Mouse (Mus musculus): ENCODE results near the gene Tcaf1.

Tcaf1 gene

GRCm38 (mm10) chr6:42709291-42710211 is at the start of gene Tcaf1:
TSS of gene Tcaf1 (minus strand) at chr6:42710088.
- DNase-seq: peak; percentile 95

GRCm38 (mm10) chr6:42756104-42756503 is 46.2 kb upstream of the Tcaf1 start, which contains the start of gene Olfr38:
TSS of gene Olfr38 (plus strand) at chr6:42756404.
- DNase-seq: no peak

- DNase-seq: no peak
These were observed 38.0 kb upstream of the Tcaf1 start for GRCm38 (mm10) chr6:42747846-42748245.

- no peak for DNase-seq
These were observed 32.4 kb upstream of the Tcaf1 start for GRCm38 (mm10) chr6:42742303-42742702.

GRCm38 (mm10) chr6:42739071-42739470 is 29.2 kb upstream of the Tcaf1 start, which contains the start of gene Olfr453:
TSS of gene Olfr453 (plus strand) at chr6:42739371.
- DNase-seq: no peak

- no peak for DNase-seq
These were observed 8.1 kb upstream of the Tcaf1 start for GRCm38 (mm10) chr6:42717973-42718372.

GRCm38 (mm10) chr6:42714668-42715067 is 4.8 kb upstream of the Tcaf1 start:
- DNase-seq: no peak

- DNase-seq: peak; percentile 88
These were observed 17.2 kb downstream of the Tcaf1 start for GRCm38 (mm10) chr6:42692517-42693190.

GRCm38 (mm10) chr6:42692154-42692516 is 17.8 kb downstream of the Tcaf1 start:
- DNase-seq: peak; percentile 83

- no peak for DNase-seq
These were observed 20.1 kb downstream of the Tcaf1 start for GRCm38 (mm10) chr6:42689761-42690160.

GRCm38 (mm10) chr6:42687907-42688306 is 22.0 kb downstream of the Tcaf1 start:
- DNase-seq: no peak

GRCm38 (mm10) chr6:42680077-42680476 is 29.8 kb downstream of the Tcaf1 start:
- DNase-seq: no peak

GRCm38 (mm10) chr6:42676011-42676410 is 33.9 kb downstream of the Tcaf1 start:
- no peak for DNase-seq

- no peak for DNase-seq
These were observed 38.1 kb downstream of the Tcaf1 start for GRCm38 (mm10) chr6:42671767-42672166.

- no peak for DNase-seq
These were observed 42.2 kb downstream of the Tcaf1 start for GRCm38 (mm10) chr6:42667722-42668121.

GRCm38 (mm10) chr6:42661739-42662138 is 48.1 kb downstream of the Tcaf1 start:
- no peak for DNase-seq

- DNase-seq: peak; percentile 46
These were observed 64.9 kb downstream of the Tcaf1 start, which contains the start of gene Tcaf2 for GRCm38 (mm10) chr6:42644912-42645549. TSS of gene Tcaf2 (minus strand) at chr6:42645254.

GRCm38 (mm10) chr6:42634393-42634792 is 75.5 kb downstream of the Tcaf1 start:
- no peak for DNase-seq

GRCm38 (mm10) chr6:42631395-42631794 is 78.5 kb downstream of the Tcaf1 start:
- DNase-seq: no peak

All from layer of hippocampus, adult 9-11 months (tissue).